Mouse (Mus musculus) adrenal gland (tissue): ENCODE measurements around the gene Ugt1a8.
"Not testable (repeated sequence)": the region's sequence is repeated elsewhere in the genome, so short reads cannot be mapped to it uniquely, and the experiment has no call there.

Source experiments
- intact Hi-C: fragments of 180-260 bp; cut with DNase I; formaldehyde crosslinking; loops from one replicate; pipeline ENCODE4 v1.15.1; 2025
- long read RNA-seq, 2 experiments: library from polyadenylated mRNA; unstranded; transcript quantifications; one replicate each; pipeline ENCODE4 v2.0.0; 2020; ENCODE audit warnings: borderline replicate concordance in 1 of 2; ENCODE audit not compliant: insufficient replicate concordance in 1 of 2

Ugt1a8 gene
- long read RNA-seq, experiment 1 = 0 reads
- long read RNA-seq, experiment 2 = 0 reads

GRCm38 (mm10) chr1:88087513-88087912 lies at the start of gene Ugt1a8:
Gene Ugt1a8, plus strand, starts transcription at chr1:88087813.
- intact Hi-C loops = no loop called here

GRCm38 (mm10) chr1:88043044-88043443 lies 44.6 kb upstream of the Ugt1a8 start:
- intact Hi-C loops = not testable (repeated sequence)

- intact Hi-C loops = not testable (repeated sequence)
Observed at GRCm38 (mm10) chr1:88044832-88045437, 42.7 kb upstream of the Ugt1a8 start.

GRCm38 (mm10) chr1:88047408-88047807 lies 40.2 kb upstream of the Ugt1a8 start:
- intact Hi-C loops = not testable (repeated sequence)

- intact Hi-C loops = no loop called here
Observed at GRCm38 (mm10) chr1:88055088-88055487, 32.5 kb upstream of the Ugt1a8 start, which contains the start of gene Ugt1a10. Gene Ugt1a10, plus strand, starts transcription at chr1:88055388.

GRCm38 (mm10) chr1:88066472-88067102 lies 21.0 kb upstream of the Ugt1a8 start:
- intact Hi-C loops = not testable (repeated sequence)

GRCm38 (mm10) chr1:88070495-88070894 lies 17.1 kb upstream of the Ugt1a8 start, which contains the start of gene Ugt1a9:
Gene Ugt1a9, plus strand, starts transcription at chr1:88070800.
- intact Hi-C loops = no loop called here

GRCm38 (mm10) chr1:88070902-88071301 lies 16.7 kb upstream of the Ugt1a8 start:
- intact Hi-C loops = no loop called here

GRCm38 (mm10) chr1:88074471-88074870 lies 13.1 kb upstream of the Ugt1a8 start:
- intact Hi-C loops = no loop called here

- intact Hi-C loops = no loop called here
Observed at GRCm38 (mm10) chr1:88077128-88077527, 10.5 kb upstream of the Ugt1a8 start.

GRCm38 (mm10) chr1:88081670-88082069 lies 5.9 kb upstream of the Ugt1a8 start:
- intact Hi-C loops = no loop called here

GRCm38 (mm10) chr1:88086125-88086524 lies 1.5 kb upstream of the Ugt1a8 start:
- intact Hi-C loops = no loop called here

- intact Hi-C loops = no loop called here
Observed at GRCm38 (mm10) chr1:88092341-88092740, 4.7 kb downstream of the Ugt1a8 start.

GRCm38 (mm10) chr1:88094270-88094676 lies 6.7 kb downstream of the Ugt1a8 start:
- intact Hi-C loops = not testable (repeated sequence)

- intact Hi-C loops = no loop called here
Observed at GRCm38 (mm10) chr1:88094941-88095492, 7.4 kb downstream of the Ugt1a8 start, which contains the start of gene Ugt1a7c. Gene Ugt1a7c, plus strand, starts transcription at chr1:88095062.

GRCm38 (mm10) chr1:88098546-88098945 lies 10.9 kb downstream of the Ugt1a8 start:
- intact Hi-C loops = not testable (repeated sequence)

- intact Hi-C loops = not testable (repeated sequence)
Observed at GRCm38 (mm10) chr1:88099691-88100090, 12.1 kb downstream of the Ugt1a8 start.

- intact Hi-C loops = not testable (repeated sequence)
Observed at GRCm38 (mm10) chr1:88103019-88103418, 15.4 kb downstream of the Ugt1a8 start, which contains the start of gene Ugt1a6b. Gene Ugt1a6b, plus strand, starts transcription at chr1:88103252.

GRCm38 (mm10) chr1:88103697-88104468 lies 16.3 kb downstream of the Ugt1a8 start:
- intact Hi-C loops = not testable (repeated sequence)

- intact Hi-C loops = no loop called here
Observed at GRCm38 (mm10) chr1:88104667-88105430, 17.2 kb downstream of the Ugt1a8 start.

GRCm38 (mm10) chr1:88105656-88106055 lies 18.0 kb downstream of the Ugt1a8 start:
- intact Hi-C loops = no loop called here
